Mouse (Mus musculus) macrophage (primary cell): ENCODE data around the gene Prdm11. TPM values are rescaled to one million over a fixed set of nuclear protein-coding genes. Genes with fewer than 3 reads are reported as not detected.

Experiments used
- H3K27ac ChIP-seq: fragments of 350-480 bp; formaldehyde crosslinking; 2 replicates; pipeline ENCODE4 v1.9.0; 2021
- H3K36me3 ChIP-seq: fragments of 350-480 bp; formaldehyde crosslinking; 2 replicates; pipeline ENCODE4 v1.9.0; 2021; ENCODE audit errors: inconsistent target
- H3K4me3 ChIP-seq: fragments of 350-480 bp; formaldehyde crosslinking; 2 replicates; pipeline ENCODE4 v1.9.0; 2021; ENCODE audit errors: inconsistent target
- H3K79me2 ChIP-seq: fragments of 350-480 bp; formaldehyde crosslinking; 2 replicates; pipeline ENCODE4 v1.9.0; 2021; ENCODE audit errors: inconsistent target
- WGBS: methylation state at CpG from one replicate; pipeline ENCODE4 v1.1.7; 2026; ENCODE audit warnings: inconsistent platforms; ENCODE audit not compliant: missing documents; 5-methylcytosine and 5-hydroxymethylcytosine counted together
- polyA plus RNA-seq: library from polyadenylated mRNA; stranded (reverse); fragments of 250-400 nt; gene quantifications from 3 replicates; pipeline ENCODE4 v1.2.4, GENCODE M21; 2018; ENCODE audit warnings: inconsistent platforms

The Prdm11 gene
- polyA plus RNA-seq, 1 experiment from 2014 or later, result 1.1 TPM

GRCm38 (mm10) chr2:92947981-92948698 lies 97.8 kb downstream of the Prdm11 start:
- WGBS, result 18% methylated on average over 12 of the region's 12 CpGs
- Histone ChIP-seq H3K4me3 (no peak overlapping the region), H3K36me3 (no peaks in the 10 kb centered on the region), H3K79me2 (no peaks in the 10 kb centered on the region), H3K27ac (no peak overlapping the region)

- Histone ChIP-seq H3K36me3 (no peaks in the 10 kb centered on the region), H3K4me3 (no peak overlapping the region), H3K27ac (no peak overlapping the region), H3K79me2 (no peaks in the 10 kb centered on the region)
- 92% methylated on average over 11 of the region's 11 CpGs for WGBS
Measured at GRCm38 (mm10) chr2:92945824-92946598, 100.0 kb downstream of the Prdm11 start.

- WGBS, result 91% methylated on average over 11 of the region's 11 CpGs
- no peak overlapping the region for H3K27ac ChIP-seq
- H3K36me3 ChIP-seq, result no peaks in the 10 kb centered on the region
- no peaks in the 10 kb centered on the region for H3K79me2 ChIP-seq
- H3K4me3 ChIP-seq, result no peak overlapping the region
Measured at GRCm38 (mm10) chr2:92945125-92945746, 100.7 kb downstream of the Prdm11 start.

- Histone ChIP-seq H3K27ac (no peak overlapping the region), H3K4me3 (no peak overlapping the region), H3K36me3 (no peaks in the 10 kb centered on the region), H3K79me2 (no peaks in the 10 kb centered on the region)
- WGBS, result 88% methylated on average over 3 of the region's 3 CpGs
Measured at GRCm38 (mm10) chr2:92944356-92944755, 101.6 kb downstream of the Prdm11 start.

GRCm38 (mm10) chr2:92943406-92943805 lies 102.6 kb downstream of the Prdm11 start:
- Histone ChIP-seq H3K36me3 (no peaks in the 10 kb centered on the region), H3K79me2 (no peaks in the 10 kb centered on the region), H3K27ac (no peak overlapping the region), H3K4me3 (no peak overlapping the region)
- 85% methylated on average over 3 of the region's 3 CpGs for WGBS

- H3K27ac ChIP-seq, result no peak overlapping the region
- H3K4me3 ChIP-seq, result no peak overlapping the region
- no peaks in the 10 kb centered on the region for H3K79me2 ChIP-seq
- WGBS, result 95% methylated on average over 3 of the region's 3 CpGs
- no peaks in the 10 kb centered on the region for H3K36me3 ChIP-seq
Measured at GRCm38 (mm10) chr2:92941463-92941862, 104.5 kb downstream of the Prdm11 start.

GRCm38 (mm10) chr2:92940963-92941362 lies 105.0 kb downstream of the Prdm11 start:
- Histone ChIP-seq H3K36me3 (no peaks in the 10 kb centered on the region), H3K4me3 (no peak overlapping the region), H3K79me2 (no peaks in the 10 kb centered on the region), H3K27ac (no peak overlapping the region)
- 96% methylated on average over 9 of the region's 9 CpGs for WGBS

- H3K27ac ChIP-seq, result no peak overlapping the region
- H3K4me3 ChIP-seq, result no peak overlapping the region
- 93% methylated on average over 2 of the region's 7 CpGs for WGBS
- no peaks in the 10 kb centered on the region for H3K79me2 ChIP-seq
- H3K36me3 ChIP-seq, result no peaks in the 10 kb centered on the region
Measured at GRCm38 (mm10) chr2:92938827-92939226, 107.1 kb downstream of the Prdm11 start.

- 92% methylated on average over 5 of the region's 5 CpGs for WGBS
- no peaks in the 10 kb centered on the region for H3K36me3 ChIP-seq
- no peaks in the 10 kb centered on the region for H3K79me2 ChIP-seq
- H3K27ac ChIP-seq, result no peak overlapping the region
- no peak overlapping the region for H3K4me3 ChIP-seq
Measured at GRCm38 (mm10) chr2:92938063-92938462, 107.9 kb downstream of the Prdm11 start.

GRCm38 (mm10) chr2:92935483-92935882 lies 110.5 kb downstream of the Prdm11 start:
- Histone ChIP-seq H3K79me2 (no peaks in the 10 kb centered on the region), H3K4me3 (no peak overlapping the region), H3K36me3 (no peaks in the 10 kb centered on the region), H3K27ac (no peak overlapping the region)
- 35% methylated on average over 3 of the region's 3 CpGs for WGBS

GRCm38 (mm10) chr2:92934312-92934982 lies 111.5 kb downstream of the Prdm11 start:
- 83% methylated on average over 10 of the region's 10 CpGs for WGBS
- no peaks in the 10 kb centered on the region for H3K36me3 ChIP-seq
- no peak overlapping the region for H3K27ac ChIP-seq
- H3K79me2 ChIP-seq, result no peaks in the 10 kb centered on the region
- no peak overlapping the region for H3K4me3 ChIP-seq

GRCm38 (mm10) chr2:92933379-92933778 lies 112.6 kb downstream of the Prdm11 start:
- Histone ChIP-seq H3K27ac (no peak overlapping the region), H3K36me3 (no peaks in the 10 kb centered on the region), H3K79me2 (no peaks in the 10 kb centered on the region), H3K4me3 (no peak overlapping the region)
- WGBS, result 91% methylated on average over 5 of the region's 6 CpGs

GRCm38 (mm10) chr2:92931061-92931460 lies 114.9 kb downstream of the Prdm11 start:
- Histone ChIP-seq H3K36me3 (no peaks in the 10 kb centered on the region), H3K27ac (no peak overlapping the region), H3K4me3 (no peak overlapping the region), H3K79me2 (no peaks in the 10 kb centered on the region)
- 3% methylated on average over 7 of the region's 7 CpGs for WGBS

GRCm38 (mm10) chr2:92929696-92930095 lies 116.3 kb downstream of the Prdm11 start:
- Histone ChIP-seq H3K27ac (no peak overlapping the region), H3K79me2 (no peaks in the 10 kb centered on the region), H3K4me3 (no peak overlapping the region), H3K36me3 (no peaks in the 10 kb centered on the region)
- WGBS, result 90% methylated on average over 5 of the region's 5 CpGs
